Mouse (Mus musculus): ENCODE measurements around the gene Olfr584.

Gene Olfr584

DNA sequence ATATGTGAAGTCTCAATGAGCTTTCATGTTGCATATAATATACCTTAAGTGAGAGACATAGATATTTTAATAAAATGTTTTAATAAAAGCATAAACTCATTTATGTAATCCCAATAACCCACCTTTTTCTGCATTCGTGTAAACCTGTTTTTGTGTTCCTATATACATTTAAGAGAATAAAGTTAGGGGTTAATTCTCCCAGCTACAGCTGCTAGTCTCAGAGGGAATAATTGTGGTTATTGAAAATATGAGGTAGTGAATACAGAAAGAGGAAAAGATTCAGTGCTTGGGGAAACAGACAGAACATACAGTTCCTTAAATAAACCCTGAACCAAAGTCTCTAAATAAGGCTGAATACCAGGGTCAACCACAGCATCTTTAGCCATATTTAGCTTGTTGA, at the start of gene Olfr584:
TSS of gene Olfr584 (plus strand) at position 301 of the 400 bp plus-strand sequence.
- no peak for DNase-seq

DNA sequence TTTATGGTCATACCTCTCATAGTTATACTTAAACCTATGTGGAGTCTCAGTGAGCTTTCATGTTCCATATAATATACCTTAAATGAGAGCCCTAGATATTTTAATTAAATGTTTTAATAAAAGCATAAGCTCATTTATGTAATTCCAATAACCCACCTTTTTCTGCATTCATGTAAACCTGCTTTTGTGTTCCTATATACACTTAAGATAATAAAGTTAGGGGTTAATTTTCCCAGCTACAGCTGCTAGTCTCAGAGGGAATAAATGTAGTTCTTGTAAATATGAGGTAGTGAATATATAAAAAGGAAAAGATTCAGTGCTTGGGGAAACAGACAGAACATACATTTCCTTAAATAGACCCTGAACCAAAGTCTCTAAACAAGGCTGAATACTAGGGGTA, 44.0 kb upstream of the Olfr584 start, which contains the start of gene Olfr582:
TSS of gene Olfr582 (plus strand) at position 301 of the 400 bp plus-strand sequence.
- no peak for DNase-seq

DNA sequence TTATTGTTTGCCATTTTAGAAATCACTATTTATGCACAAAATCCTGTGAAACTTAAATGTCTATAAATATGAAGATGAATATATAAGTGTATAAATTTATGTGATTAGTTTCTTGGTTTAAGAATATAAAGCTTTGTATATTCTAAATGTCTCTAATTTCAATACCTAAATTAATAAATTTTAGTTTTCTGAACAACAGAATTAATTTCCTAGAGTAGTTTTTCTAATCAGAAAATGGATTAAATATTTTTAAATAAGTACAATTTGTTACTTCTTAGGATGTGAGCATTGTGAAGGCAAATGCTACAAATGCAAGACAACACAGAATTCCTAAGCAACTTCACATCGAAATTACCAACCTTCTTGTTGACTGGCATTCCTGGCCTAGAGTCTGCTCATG, 30.7 kb upstream of the Olfr584 start, which contains the start of gene Olfr583:
TSS of gene Olfr583 (plus strand) at position 301 of the 400 bp plus-strand sequence.
- no peak for DNase-seq

DNA sequence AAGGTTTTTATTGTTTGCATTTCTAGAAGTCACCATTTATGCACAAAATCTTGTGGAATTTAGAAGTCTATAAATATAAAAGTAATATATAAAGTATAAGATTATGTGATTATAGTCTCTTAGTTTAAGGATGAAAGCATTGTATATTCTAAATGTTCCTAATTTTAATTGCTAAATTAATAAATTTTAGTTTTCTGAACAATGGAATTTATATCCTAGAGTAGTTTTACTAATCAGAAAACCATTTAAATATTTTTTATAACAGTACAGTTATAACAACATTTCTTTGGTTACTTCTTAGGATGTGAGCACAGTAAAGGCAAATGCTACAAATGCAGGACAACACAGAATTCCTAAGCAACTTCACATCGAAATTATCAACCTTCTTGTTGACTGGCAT, 15.7 kb downstream of the Olfr584 start, which contains the start of gene Olfr585:
TSS of gene Olfr585 (plus strand) at position 301 of the 400 bp plus-strand sequence.
- no peak for DNase-seq

DNA sequence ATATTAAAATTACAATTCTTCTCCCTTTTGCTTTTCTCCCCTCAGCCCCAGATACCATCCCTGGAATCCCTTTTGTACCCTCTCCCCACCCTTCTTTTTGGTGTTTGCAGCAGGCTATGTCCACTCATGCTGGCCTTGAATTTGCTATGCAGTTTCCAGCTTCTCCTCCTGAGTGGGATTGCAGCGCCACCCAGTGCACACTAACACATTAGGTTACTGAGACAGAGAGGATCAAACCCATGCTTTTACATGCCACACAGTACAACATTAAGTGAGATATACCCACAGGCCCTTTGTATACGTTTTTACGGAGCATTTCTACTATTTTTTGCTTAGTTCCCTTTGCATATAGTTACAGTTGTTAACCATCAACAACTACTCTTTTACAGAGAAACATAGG, 37.7 kb downstream of the Olfr584 start:
- DNase-seq = no peak

DNA sequence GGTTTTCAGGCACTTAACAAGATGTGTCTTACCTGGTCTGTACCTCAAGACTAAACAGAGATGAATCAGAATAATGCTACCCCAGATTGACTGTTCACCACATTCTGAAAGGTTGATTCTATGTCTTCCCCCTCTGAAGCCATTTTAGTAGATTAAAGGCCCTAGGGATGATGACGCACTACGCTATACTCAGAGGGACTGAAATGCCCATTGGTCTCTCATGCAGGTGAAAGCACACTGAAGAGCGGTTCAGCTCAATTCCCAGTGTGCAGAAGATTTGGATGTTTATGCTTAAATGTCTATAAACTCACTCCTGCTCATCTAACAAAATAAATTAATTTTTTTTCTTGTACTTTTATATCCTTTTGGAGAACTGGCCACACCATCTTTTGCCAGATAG, 43.9 kb downstream of the Olfr584 start, which contains the start of gene Olfr586:
TSS of gene Olfr586 (minus strand) at position 101 of the 400 bp plus-strand sequence.
- DNase-seq = no peak

All from lung, postnatal 4 days (tissue).